Mouse (Mus musculus): ENCODE data around the gene Harbi1. TPM values are rescaled to one million over a fixed set of nuclear protein-coding genes. Genes with fewer than 3 reads are reported as not detected.

Gene Harbi1
- polyA plus RNA-seq, 1 experiment from 2014 or later: 22.5 TPM

- H3K27me3 ChIP-seq (replicated peaks; ENCODE audit: control insufficient read depth, insufficient read depth, low read length): no peaks in the 10 kb centered on the region
- ATAC-seq: no peak
- H3K9ac ChIP-seq (replicated peaks; ENCODE audit: low read depth, low read length): no peak overlapping the region
- no peaks in the 10 kb centered on the region for H3K9me3 ChIP-seq (ENCODE audit: control insufficient read depth, low read length)
- peaks cover 31% of the 10 kb centered on the region for H3K36me3 ChIP-seq (ENCODE audit: control insufficient read depth, insufficient read depth)
- H3K27ac ChIP-seq (ENCODE audit: low read length): no peak overlapping the region
- WGBS: 79% methylated on average over 2 of the region's 2 CpGs
- no peak overlapping the region for H3K4me2 ChIP-seq (ENCODE audit: low read length)
- no peak overlapping the region for H3K4me3 ChIP-seq (replicated peaks; ENCODE audit: low read length)
- no peaks in the 10 kb centered on the region for H3K4me1 ChIP-seq (replicated peaks; ENCODE audit: control insufficient read depth, insufficient read depth, low read length)
Observed at GRCm38 (mm10) chr2:91676420-91676819, 34.2 kb upstream of the Harbi1 start.

- Histone ChIP-seq H3K4me1 (replicated peaks; ENCODE audit: control insufficient read depth, insufficient read depth, low read length) (no peaks in the 10 kb centered on the region), H3K9me3 (ENCODE audit: control insufficient read depth, low read length) (no peaks in the 10 kb centered on the region), H3K4me3 (replicated peaks; ENCODE audit: low read length) (no peak overlapping the region), H3K36me3 (ENCODE audit: control insufficient read depth, insufficient read depth) (peaks cover 31% of the 10 kb centered on the region), H3K27me3 (replicated peaks; ENCODE audit: control insufficient read depth, insufficient read depth, low read length) (no peaks in the 10 kb centered on the region), H3K27ac (ENCODE audit: low read length) (no peak overlapping the region), H3K4me2 (ENCODE audit: low read length) (no peak overlapping the region), H3K9ac (replicated peaks; ENCODE audit: low read depth, low read length) (no peak overlapping the region)
- ATAC-seq: no peak
Observed at GRCm38 (mm10) chr2:91676961-91677360, 33.7 kb upstream of the Harbi1 start.

- Histone ChIP-seq H3K9me3 (ENCODE audit: control insufficient read depth, low read length) (no peaks in the 10 kb centered on the region), H3K4me3 (replicated peaks; ENCODE audit: low read length) (no peak overlapping the region), H3K9ac (replicated peaks; ENCODE audit: low read depth, low read length) (no peak overlapping the region), H3K4me1 (replicated peaks; ENCODE audit: control insufficient read depth, insufficient read depth, low read length) (no peaks in the 10 kb centered on the region), H3K36me3 (ENCODE audit: control insufficient read depth, insufficient read depth) (peaks cover 16% of the 10 kb centered on the region), H3K27ac (ENCODE audit: low read length) (no peak overlapping the region), H3K27me3 (replicated peaks; ENCODE audit: control insufficient read depth, insufficient read depth, low read length) (no peaks in the 10 kb centered on the region), H3K4me2 (ENCODE audit: low read length) (no peak overlapping the region)
- no peak for ATAC-seq
- 55% methylated on average over 4 of the region's 4 CpGs for WGBS
Observed at GRCm38 (mm10) chr2:91682850-91683249, 27.8 kb upstream of the Harbi1 start.

- Histone ChIP-seq H3K27ac (ENCODE audit: low read length) (no peak overlapping the region), H3K4me3 (replicated peaks; ENCODE audit: low read length) (no peak overlapping the region), H3K9me3 (ENCODE audit: control insufficient read depth, low read length) (no peaks in the 10 kb centered on the region), H3K4me1 (replicated peaks; ENCODE audit: control insufficient read depth, insufficient read depth, low read length) (no peaks in the 10 kb centered on the region), H3K4me2 (ENCODE audit: low read length) (no peak overlapping the region), H3K36me3 (ENCODE audit: control insufficient read depth, insufficient read depth) (peaks cover 14% of the 10 kb centered on the region; the same call in 1 of the 2 replicates), H3K27me3 (replicated peaks; ENCODE audit: control insufficient read depth, insufficient read depth, low read length) (no peaks in the 10 kb centered on the region), H3K9ac (replicated peaks; ENCODE audit: low read depth, low read length) (no peak overlapping the region)
- no peak for ATAC-seq
- WGBS: 80% methylated on average over 8 of the region's 8 CpGs
Observed at GRCm38 (mm10) chr2:91683919-91684318, 26.7 kb upstream of the Harbi1 start.

- Histone ChIP-seq H3K9me3 (ENCODE audit: control insufficient read depth, low read length) (no peaks in the 10 kb centered on the region), H3K9ac (replicated peaks; ENCODE audit: low read depth, low read length) (no peak overlapping the region), H3K27ac (ENCODE audit: low read length) (no peak overlapping the region), H3K36me3 (ENCODE audit: control insufficient read depth, insufficient read depth) (peaks cover 20% of the 10 kb centered on the region; the same call in 1 of the 2 replicates), H3K4me1 (replicated peaks; ENCODE audit: control insufficient read depth, insufficient read depth, low read length) (no peaks in the 10 kb centered on the region), H3K4me3 (replicated peaks; ENCODE audit: low read length) (no peak overlapping the region), H3K27me3 (replicated peaks; ENCODE audit: control insufficient read depth, insufficient read depth, low read length) (no peaks in the 10 kb centered on the region), H3K4me2 (ENCODE audit: low read length) (no peak overlapping the region)
- ATAC-seq: no peak
- 80% methylated on average over 7 of the region's 7 CpGs for WGBS
Observed at GRCm38 (mm10) chr2:91689452-91689851, 21.2 kb upstream of the Harbi1 start.

DNA sequence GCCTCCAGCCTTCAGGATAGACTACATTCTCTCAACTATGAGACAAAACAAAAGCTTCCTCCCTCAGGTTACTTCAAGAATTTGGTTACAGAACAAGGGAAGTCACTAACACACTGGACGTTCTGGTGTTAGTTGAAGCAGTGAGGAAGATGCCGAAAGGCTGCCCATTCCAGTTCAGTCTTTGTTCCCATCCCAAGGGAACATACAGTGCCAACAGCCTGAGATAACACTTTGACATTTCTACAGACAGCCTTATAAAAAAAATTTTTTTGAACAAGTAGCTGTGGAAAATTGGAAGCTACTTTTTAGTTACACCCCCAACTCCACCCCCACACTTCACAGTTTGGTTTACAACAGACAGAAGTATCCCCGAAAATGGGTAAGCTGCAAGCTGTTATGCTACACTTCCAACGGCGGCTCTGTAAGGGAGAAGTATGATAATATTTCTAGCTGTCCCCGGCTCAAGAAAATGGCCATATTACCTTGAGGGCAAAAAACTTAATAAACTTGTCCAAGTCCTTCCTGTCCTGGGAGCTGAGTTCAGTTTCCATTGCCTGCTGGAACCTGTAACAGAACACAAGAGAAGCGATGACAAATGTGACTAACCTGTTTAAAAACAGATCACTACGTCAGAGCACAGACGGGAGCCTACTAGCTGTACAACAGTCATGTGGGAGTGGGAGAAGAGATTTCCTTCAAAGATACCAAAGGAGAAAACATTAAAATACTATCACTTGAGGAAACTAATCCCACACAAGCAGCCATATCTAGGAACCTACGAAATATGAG is 15.0 kb upstream of the Harbi1 start:
- Histone ChIP-seq H3K27ac (ENCODE audit: low read length) (no peak overlapping the region), H3K9ac (replicated peaks; ENCODE audit: low read depth, low read length) (no peak overlapping the region), H3K4me2 (ENCODE audit: low read length) (no peak overlapping the region), H3K4me1 (replicated peaks; ENCODE audit: control insufficient read depth, insufficient read depth, low read length) (no peaks in the 10 kb centered on the region), H3K36me3 (ENCODE audit: control insufficient read depth, insufficient read depth) (peaks cover 5% of the 10 kb centered on the region; the same call in 1 of the 2 replicates), H3K9me3 (ENCODE audit: control insufficient read depth, low read length) (no peaks in the 10 kb centered on the region), H3K27me3 (replicated peaks; ENCODE audit: control insufficient read depth, insufficient read depth, low read length) (no peaks in the 10 kb centered on the region), H3K4me3 (replicated peaks; ENCODE audit: low read length) (no peak overlapping the region)
- 93% methylated on average over 10 of the region's 10 CpGs for WGBS
- no peak for ATAC-seq

- ATAC-seq: no peak
- peaks cover 5% of the 10 kb centered on the region; the same call in 1 of the 2 replicates for H3K36me3 ChIP-seq (ENCODE audit: control insufficient read depth, insufficient read depth)
- 89% methylated on average over 1 of the region's 1 CpGs for WGBS
- H3K4me1 ChIP-seq (replicated peaks; ENCODE audit: control insufficient read depth, insufficient read depth, low read length): no peaks in the 10 kb centered on the region
- H3K4me3 ChIP-seq (replicated peaks; ENCODE audit: low read length): no peak overlapping the region
- H3K9ac ChIP-seq (replicated peaks; ENCODE audit: low read depth, low read length): no peak overlapping the region
- H3K4me2 ChIP-seq (ENCODE audit: low read length): no peak overlapping the region
- H3K27me3 ChIP-seq (replicated peaks; ENCODE audit: control insufficient read depth, insufficient read depth, low read length): no peaks in the 10 kb centered on the region
- H3K9me3 ChIP-seq (ENCODE audit: control insufficient read depth, low read length): no peaks in the 10 kb centered on the region
- no peak overlapping the region for H3K27ac ChIP-seq (ENCODE audit: low read length)
Observed at GRCm38 (mm10) chr2:91696225-91696590, 14.4 kb upstream of the Harbi1 start.

GRCm38 (mm10) chr2:91699225-91699624 is 11.4 kb upstream of the Harbi1 start:
- Histone ChIP-seq H3K4me3 (replicated peaks; ENCODE audit: low read length) (no peak overlapping the region), H3K9me3 (ENCODE audit: control insufficient read depth, low read length) (no peaks in the 10 kb centered on the region), H3K9ac (replicated peaks; ENCODE audit: low read depth, low read length) (no peak overlapping the region), H3K4me1 (replicated peaks; ENCODE audit: control insufficient read depth, insufficient read depth, low read length) (no peaks in the 10 kb centered on the region), H3K27me3 (replicated peaks; ENCODE audit: control insufficient read depth, insufficient read depth, low read length) (no peaks in the 10 kb centered on the region), H3K36me3 (ENCODE audit: control insufficient read depth, insufficient read depth) (no peaks in the 10 kb centered on the region), H3K27ac (ENCODE audit: low read length) (no peak overlapping the region), H3K4me2 (ENCODE audit: low read length) (no peak overlapping the region)
- no peak for ATAC-seq
- 92% methylated on average over 1 of the region's 1 CpGs for WGBS

GRCm38 (mm10) chr2:91701366-91701765 is 9.3 kb upstream of the Harbi1 start:
- no peaks in the 10 kb centered on the region for H3K27me3 ChIP-seq (replicated peaks; ENCODE audit: control insufficient read depth, insufficient read depth, low read length)
- no peak overlapping the region for H3K27ac ChIP-seq (ENCODE audit: low read length)
- H3K36me3 ChIP-seq (ENCODE audit: control insufficient read depth, insufficient read depth): no peaks in the 10 kb centered on the region
- no peak overlapping the region for H3K9ac ChIP-seq (replicated peaks; ENCODE audit: low read depth, low read length)
- no peak overlapping the region for H3K4me2 ChIP-seq (ENCODE audit: low read length)
- no peak overlapping the region for H3K4me3 ChIP-seq (replicated peaks; ENCODE audit: low read length)
- H3K9me3 ChIP-seq (ENCODE audit: control insufficient read depth, low read length): no peaks in the 10 kb centered on the region
- ATAC-seq: no peak
- 99% methylated on average over 2 of the region's 2 CpGs for WGBS
- no peaks in the 10 kb centered on the region for H3K4me1 ChIP-seq (replicated peaks; ENCODE audit: control insufficient read depth, insufficient read depth, low read length)

- 85% methylated on average over 6 of the region's 6 CpGs for WGBS
- H3K4me3 ChIP-seq (replicated peaks; ENCODE audit: low read length): no peak overlapping the region
- H3K9me3 ChIP-seq (ENCODE audit: control insufficient read depth, low read length): no peaks in the 10 kb centered on the region
- ATAC-seq: no peak
- H3K9ac ChIP-seq (replicated peaks; ENCODE audit: low read depth, low read length): no peak overlapping the region
- H3K27me3 ChIP-seq (replicated peaks; ENCODE audit: control insufficient read depth, insufficient read depth, low read length): no peaks in the 10 kb centered on the region
- no peaks in the 10 kb centered on the region for H3K36me3 ChIP-seq (ENCODE audit: control insufficient read depth, insufficient read depth)
- no peak overlapping the region for H3K4me2 ChIP-seq (ENCODE audit: low read length)
- no peak overlapping the region for H3K27ac ChIP-seq (ENCODE audit: low read length)
- H3K4me1 ChIP-seq (replicated peaks; ENCODE audit: control insufficient read depth, insufficient read depth, low read length): peaks cover 7% of the 10 kb centered on the region
Observed at GRCm38 (mm10) chr2:91705736-91706135, 4.9 kb upstream of the Harbi1 start.

Data from forebrain, embryonic 16.5 days (tissue).